Mouse (Mus musculus): Measurements from ENCODE around the gene Adra2b.

Adra2b gene

GRCm38 (mm10) chr2:127362459-127363281, at the start of gene Adra2b:
Gene Adra2b (plus strand): TSS chr2:127363208.
- DNase-seq, result peak; percentile 97

DNA sequence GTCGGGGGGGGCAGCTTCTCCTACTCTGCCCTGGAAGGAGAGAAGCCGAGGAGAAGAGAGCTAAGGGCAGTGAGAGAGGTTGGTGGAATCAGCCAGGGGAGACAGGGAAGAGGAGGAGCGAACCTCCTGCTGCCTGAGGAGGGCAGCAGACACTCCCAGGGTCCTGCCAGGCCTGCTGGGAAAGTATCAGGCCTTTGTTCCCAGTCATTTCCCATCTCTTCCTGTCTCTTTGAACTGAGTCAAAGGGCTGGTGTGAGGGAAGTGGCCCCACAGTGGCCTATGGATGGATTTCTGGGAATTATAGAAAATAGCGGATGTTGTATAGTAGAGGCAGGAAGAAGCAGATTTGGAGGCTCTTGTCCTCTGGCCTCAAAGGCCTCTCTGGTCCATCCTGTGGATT, 49.1 kb upstream of the Adra2b start:
- DNase-seq, result peak; percentile 84

DNA sequence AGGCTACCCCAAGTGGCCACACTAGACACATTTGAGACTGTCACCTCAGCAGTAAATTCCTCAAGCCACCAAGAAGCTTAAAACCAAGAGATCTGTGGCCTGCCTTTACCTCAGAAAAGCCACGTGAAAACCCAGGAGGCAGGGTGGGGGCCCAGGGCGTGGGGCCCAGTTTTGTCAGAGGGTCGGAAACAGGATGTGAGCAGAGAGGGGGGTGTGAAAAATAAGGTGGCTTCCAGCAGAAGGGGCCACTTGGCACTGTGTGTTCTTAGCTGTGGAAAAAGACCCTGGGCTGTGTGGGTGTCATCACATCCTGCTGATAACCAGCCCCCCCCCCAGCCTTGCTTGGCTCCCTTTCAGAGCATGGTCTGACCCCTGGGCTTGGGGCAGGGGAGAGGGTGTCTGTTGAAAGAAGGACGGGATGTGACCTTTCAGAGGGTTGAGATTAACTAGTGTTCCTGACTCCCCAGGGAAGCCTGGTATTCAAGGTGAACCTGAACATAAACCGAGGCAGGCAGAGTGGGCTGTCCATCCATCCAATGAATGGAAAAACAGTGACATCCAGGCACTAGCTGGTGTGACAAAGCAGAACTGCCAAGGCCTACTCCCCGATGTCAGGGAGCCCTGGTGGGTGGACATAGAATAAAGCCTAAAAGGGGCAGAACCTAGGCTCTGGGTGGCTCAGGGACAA, 48.4 kb upstream of the Adra2b start:
- peak; percentile 94 for DNase-seq

- DNase-seq, result no peak
These were observed 47.9 kb upstream of the Adra2b start for GRCm38 (mm10) chr2:127315155-127315470.

GRCm38 (mm10) chr2:127316431-127316830, 46.6 kb upstream of the Adra2b start:
- peak; percentile 66 for DNase-seq

DNA sequence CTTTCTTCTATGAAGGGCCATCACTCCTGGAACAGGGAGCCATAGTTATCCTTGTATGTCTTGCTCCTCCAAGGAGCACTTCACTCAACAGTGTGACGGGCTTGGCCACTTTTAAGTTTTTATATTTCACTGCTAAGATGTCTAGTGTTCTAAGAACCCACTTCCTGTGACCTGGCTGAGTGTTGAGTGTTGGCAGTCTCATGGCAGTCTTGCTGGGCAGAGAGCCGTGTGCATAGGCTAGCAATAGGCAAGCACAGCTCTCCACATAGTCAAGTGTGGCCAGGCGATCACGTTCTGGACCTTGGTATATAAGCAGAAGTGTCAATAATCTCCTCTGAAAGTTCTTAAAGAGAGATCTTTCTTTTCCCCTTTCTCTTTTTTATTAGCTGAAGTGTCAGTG, 44.9 kb upstream of the Adra2b start:
- peak; percentile 74 for DNase-seq

GRCm38 (mm10) chr2:127319071-127319470, 43.9 kb upstream of the Adra2b start:
- no peak for DNase-seq

GRCm38 (mm10) chr2:127322671-127323285, 40.2 kb upstream of the Adra2b start:
- no peak for DNase-seq

- peak; percentile 58 for DNase-seq
These were observed 39.3 kb upstream of the Adra2b start for GRCm38 (mm10) chr2:127323667-127324066.

GRCm38 (mm10) chr2:127324456-127324855, 38.6 kb upstream of the Adra2b start:
- no peak for DNase-seq

DNA sequence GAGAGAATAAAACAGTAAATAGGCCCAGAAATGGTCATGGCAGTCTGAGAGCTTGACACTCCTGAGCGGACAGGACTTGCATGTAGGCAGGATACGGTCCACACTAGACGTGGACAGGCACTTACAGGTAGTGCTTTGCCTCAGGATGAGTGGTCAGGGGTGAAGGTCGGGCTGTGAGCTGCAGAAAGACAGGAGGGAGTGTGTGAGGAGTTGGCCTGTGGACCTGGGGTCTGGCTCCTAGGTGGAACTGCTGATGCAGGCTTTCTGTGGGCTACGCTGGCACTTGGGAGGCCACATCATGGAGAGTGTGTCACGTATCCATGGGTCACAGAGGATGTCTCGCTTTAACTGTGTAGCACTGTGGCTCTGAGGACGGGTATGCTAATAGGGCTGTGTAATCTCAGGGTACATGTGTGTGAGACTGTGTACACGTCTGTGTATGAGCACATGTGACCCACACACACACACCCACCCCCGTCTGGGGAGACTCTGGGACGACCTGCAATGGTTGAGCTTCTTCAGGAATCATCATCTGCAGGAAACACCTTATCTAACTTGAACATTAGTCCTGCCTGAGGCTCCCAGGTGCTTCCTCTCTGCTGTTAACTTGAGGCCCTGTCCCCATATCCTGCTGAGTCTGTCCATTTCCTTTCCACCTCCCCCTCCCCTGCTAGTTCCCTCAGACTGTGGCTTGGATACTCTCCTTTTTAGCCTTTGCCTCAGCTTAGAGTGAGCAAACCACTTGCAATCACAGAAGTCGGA, 34.7 kb upstream of the Adra2b start:
- DNase-seq, result no peak

- DNase-seq, result no peak
These were observed 30.0 kb upstream of the Adra2b start for GRCm38 (mm10) chr2:127332807-127333570.

- no peak for DNase-seq
These were observed 28.9 kb upstream of the Adra2b start for GRCm38 (mm10) chr2:127333945-127334603.

DNA sequence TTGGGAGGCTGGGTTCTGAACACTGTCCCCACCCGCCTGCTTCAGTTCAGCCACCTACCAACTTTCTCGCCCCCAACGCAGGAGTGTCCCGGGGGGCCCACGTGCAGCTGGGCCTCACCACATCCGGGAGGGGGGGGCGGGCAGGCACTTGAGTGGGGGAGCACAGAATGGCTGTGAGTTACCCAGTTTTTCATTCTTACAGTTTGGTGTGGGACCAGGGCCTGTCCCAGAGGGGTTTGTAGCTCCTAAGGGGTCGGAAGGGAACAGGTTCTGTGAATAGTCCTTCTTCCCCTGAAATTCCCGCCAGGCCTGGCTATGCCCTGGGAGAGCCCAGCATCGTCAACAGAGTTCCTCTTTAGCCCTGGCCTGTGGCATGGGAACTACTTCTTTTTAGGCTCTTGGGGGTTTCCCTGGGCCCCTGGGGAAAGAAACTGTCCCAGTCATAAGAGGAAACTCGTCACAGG, 27.9 kb upstream of the Adra2b start:
- DNase-seq, result peak; percentile 94

DNA sequence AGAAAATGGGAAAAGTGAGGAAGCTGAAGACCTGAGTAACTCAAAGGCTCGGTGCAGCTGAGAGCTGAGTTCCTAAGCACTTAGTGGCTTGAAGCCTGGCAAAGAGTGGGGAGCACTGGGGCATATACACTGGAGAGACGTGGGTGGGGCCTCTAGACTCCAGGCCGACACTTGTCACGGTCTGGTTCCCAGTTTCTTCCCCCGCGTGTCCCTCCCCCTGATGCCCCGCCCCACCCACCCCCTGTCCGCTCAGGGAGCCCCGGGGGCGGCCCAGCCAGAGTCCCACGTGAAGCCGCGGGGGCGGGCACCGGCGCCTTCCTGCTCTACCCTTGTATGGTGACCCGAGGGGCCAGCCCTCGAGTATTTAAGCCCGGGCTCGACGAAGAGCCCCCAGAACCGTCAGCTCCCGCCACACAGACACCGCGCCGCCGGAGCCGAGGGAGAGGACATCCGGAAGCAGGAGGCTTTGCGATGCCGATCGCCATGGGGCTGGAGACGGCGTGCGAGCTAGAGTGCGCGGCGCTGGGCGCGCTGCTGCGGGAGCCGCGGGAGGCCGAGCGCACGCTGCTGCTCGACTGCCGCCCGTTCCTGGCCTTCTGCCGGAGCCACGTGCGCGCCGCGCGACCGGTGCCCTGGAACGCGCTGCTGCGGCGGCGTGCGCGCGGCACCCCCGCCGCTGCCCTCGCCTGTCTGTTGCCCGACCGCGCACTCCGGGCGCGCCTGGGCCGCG, 27.1 kb upstream of the Adra2b start, which contains the start of gene Dusp2:
Gene Dusp2 (plus strand): TSS at position 393 of the 730 bp plus-strand sequence.
- DNase-seq, result peak; percentile 99

- DNase-seq, result no peak
These were observed 26.5 kb upstream of the Adra2b start for GRCm38 (mm10) chr2:127336497-127336832.

DNA sequence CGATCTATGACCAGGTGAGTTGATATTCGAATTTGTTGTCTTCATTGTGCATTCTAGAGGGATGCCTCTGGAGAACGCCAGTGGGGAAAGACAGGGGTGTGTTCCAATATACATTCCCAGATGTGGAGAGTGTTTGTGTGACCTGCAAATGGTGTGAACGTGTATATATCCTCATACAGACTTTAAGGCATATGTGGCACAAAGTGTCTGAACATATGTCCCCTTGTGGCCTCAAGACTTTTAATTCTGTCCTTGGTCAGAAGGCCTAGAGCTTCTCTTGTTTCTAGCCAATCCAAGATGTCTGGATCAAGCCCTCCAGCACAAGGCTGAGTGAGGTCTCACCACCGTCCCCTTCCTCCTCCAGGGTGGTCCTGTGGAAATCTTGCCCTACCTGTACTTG, 26.1 kb upstream of the Adra2b start:
- no peak for DNase-seq

DNA sequence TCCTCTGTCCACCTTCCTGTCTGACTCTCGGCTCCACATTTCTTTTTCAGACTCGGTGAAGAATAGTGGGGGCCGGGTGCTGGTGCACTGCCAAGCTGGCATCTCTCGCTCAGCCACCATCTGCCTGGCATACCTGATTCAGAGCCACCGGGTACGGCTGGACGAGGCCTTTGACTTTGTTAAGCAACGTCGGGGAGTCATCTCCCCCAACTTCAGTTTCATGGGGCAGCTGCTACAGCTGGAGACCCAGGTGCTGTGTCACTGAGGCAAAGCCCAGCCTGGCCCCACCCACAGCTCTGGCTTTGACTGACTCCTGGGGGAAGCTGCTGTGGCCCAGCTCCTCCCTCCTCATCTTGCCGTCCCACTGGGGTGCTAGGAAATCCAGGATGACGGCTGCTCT, 25.5 kb upstream of the Adra2b start:
- no peak for DNase-seq

GRCm38 (mm10) chr2:127338012-127338411, 25.0 kb upstream of the Adra2b start:
- DNase-seq, result no peak

GRCm38 (mm10) chr2:127338416-127338815, 24.6 kb upstream of the Adra2b start, which contains the start of gene Astl:
Gene Astl (plus strand): TSS chr2:127338639.
- no peak for DNase-seq

DNA sequence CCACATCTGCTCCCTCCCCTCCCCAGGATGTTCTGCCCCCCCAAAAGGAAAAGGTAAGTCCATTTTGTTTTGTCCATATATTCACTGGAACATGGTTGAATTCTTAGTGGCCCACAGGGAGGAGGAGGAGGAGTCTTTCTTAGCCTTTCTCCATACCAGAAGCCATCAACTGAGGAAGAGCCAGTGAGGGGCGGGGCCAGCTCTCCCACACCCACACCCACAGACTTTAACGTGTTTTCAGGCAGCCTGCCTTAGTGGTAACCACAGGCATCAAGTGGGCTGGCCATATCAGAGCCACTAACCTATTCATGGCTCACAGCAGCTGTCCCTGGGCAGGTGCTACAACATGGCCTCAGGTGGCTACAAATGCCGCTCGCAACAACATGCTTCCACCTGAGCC, 24.2 kb upstream of the Adra2b start:
- DNase-seq, result no peak
